Mouse (Mus musculus): Measurements from ENCODE around the gene Orc2. TPM values are rescaled to one million over a fixed set of nuclear protein-coding genes. Genes with fewer than 3 reads are reported as not detected.

Orc2 gene
- total and polyA plus RNA-seq, 3 experiments = 56.6 to 233 (median 78.5) TPM

DNA sequence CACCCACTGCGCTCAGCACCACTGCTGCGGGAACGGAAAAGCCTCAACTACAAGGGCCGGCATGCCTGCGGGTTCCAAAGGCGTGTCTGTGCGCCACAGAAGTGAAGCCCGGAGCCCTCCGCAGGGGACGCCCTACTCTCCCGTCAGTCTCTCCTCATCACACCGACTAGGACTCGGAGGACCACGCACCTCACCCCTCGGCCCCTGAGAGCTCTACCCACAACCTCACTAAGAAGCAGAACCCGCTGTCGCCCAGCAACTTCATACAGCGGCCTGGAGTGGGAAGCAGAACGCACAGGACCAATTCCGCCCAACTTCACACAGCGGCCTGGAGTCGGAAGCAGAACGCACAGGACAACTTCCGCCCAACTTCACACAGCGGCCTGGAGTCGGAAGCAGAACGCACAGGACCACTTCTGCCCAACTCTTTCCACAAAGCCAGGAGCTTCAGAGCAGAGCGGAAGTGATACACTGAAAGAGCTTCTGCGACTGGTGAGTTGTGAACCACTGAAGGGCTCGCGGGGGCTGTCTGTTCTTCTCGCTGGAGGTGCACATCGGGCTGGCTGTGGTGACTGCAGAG lies 59.7 kb downstream of the Orc2 start, which contains the start of the genes Nif3l1 and Ppil3:
TSS of gene Nif3l1 (plus strand) at position 9 of the 580 bp plus-strand sequence.
TSS of gene Ppil3 (minus strand) at position 344 of the 580 bp plus-strand sequence.
- peak within 1 kb of the TSS; percentile 87 for H3K9ac ChIP-seq (ENCODE audit: control insufficient read depth, low read depth, low read length, poor library complexity, severe bottlenecking)
- peak within 1 kb of the TSS; percentile 87 for H3K27ac ChIP-seq (ENCODE audit: control insufficient read depth, low read depth, low read length)
- DNase-seq (ENCODE audit: low read depth, low spot score) = peak; percentile 96
- no peaks in the 10 kb centered on the region for H3K9me3 ChIP-seq (replicated peaks; ENCODE audit: insufficient read depth, low read length)
- no peaks in the 10 kb centered on the region for H3K27me3 ChIP-seq (ENCODE audit: control insufficient read depth in 1 of 2, insufficient read depth in 2 of 2, low read length in 2 of 2)
- peaks cover 17% of the 10 kb centered on the region for H3K79me2 ChIP-seq (ENCODE audit: control insufficient read depth, insufficient read depth, low read length, poor library complexity)
- no peaks in the 10 kb centered on the region; a peak in 1 of 4 replicates for H3K36me3 ChIP-seq (ENCODE audit: control insufficient read depth in 1 of 2, insufficient read depth in 2 of 2, low read length in 2 of 2)
- TF ChIP-seq TBP (IDR thresholded peaks at IDR 0.05; ENCODE audit: low read depth, low read length) (peak; percentile 77), EP300 (IDR thresholded peaks at IDR 0.05; ENCODE audit: low read depth in 1 of 2, low read length in 2 of 2) (peak in 1 of 2 experiments; percentile 12; a peak in 1 of 4 replicates), ETS1 (IDR thresholded peaks at IDR 0.05; ENCODE audit: low read depth, low read length) (0 out of 2 replicates have a peak, but pooled peaks have one; percentile 40), USF1 (IDR thresholded peaks at IDR 0.05; ENCODE audit: low read depth, low read length) (no peak), BHLHE40 (IDR thresholded peaks at IDR 0.05; ENCODE audit: borderline replicate concordance, low read depth, low read length) (no peak), ZNF384 (IDR thresholded peaks at IDR 0.05; ENCODE audit: low read depth, low read length) (no peak), MYC (IDR thresholded peaks at IDR 0.05; ENCODE audit: low read depth, low read length) (peak; percentile 75), NRF1 (IDR thresholded peaks at IDR 0.05; ENCODE audit: insufficient read depth, low read depth, low read length, poor library complexity, severe bottlenecking) (peak; percentile 21; the same call in 1 of the 2 replicates), MEF2A (IDR thresholded peaks at IDR 0.05; ENCODE audit: extremely low read depth, insufficient replicate concordance, low read depth, low read length, poor library complexity, severe bottlenecking) (no peak), TCF12 (IDR thresholded peaks at IDR 0.05; ENCODE audit: low read depth, low read length) (peak; percentile 67), POLR2A (IDR thresholded peaks at IDR 0.05; ENCODE audit: control insufficient read depth in 1 of 2, insufficient read depth in 1 of 2, low read depth in 1 of 2, low read length in 2 of 2, poor library complexity in 1 of 2) (peak; percentile 63 to 88; a peak in 3 of 4 replicates), NELFE (IDR thresholded peaks at IDR 0.05; ENCODE audit: low read depth, low read length) (peak; percentile 77), ZMIZ1 (IDR thresholded peaks at IDR 0.05; ENCODE audit: low read depth, low read length) (peak; percentile 77), MXI1 (IDR thresholded peaks at IDR 0.05; ENCODE audit: low read depth, low read length) (peak; percentile 74), GATA1 (IDR thresholded peaks at IDR 0.05; ENCODE audit: low read depth, low read length) (no peak), CHD2 (IDR thresholded peaks at IDR 0.05; ENCODE audit: low read length) (no peak; the same call in 1 of the 2 replicates), KAT2A (conservative IDR thresholded peaks at IDR 0.05; ENCODE audit: low read depth, low read length) (peak; percentile 81), MAX (IDR thresholded peaks at IDR 0.05; ENCODE audit: low read length) (peak; percentile 71), USF2 (IDR thresholded peaks at IDR 0.05; ENCODE audit: borderline replicate concordance in 1 of 2, insufficient read depth in 1 of 2, low read depth in 1 of 2, low read length in 2 of 2) (no peak), UBTF (IDR thresholded peaks at IDR 0.05; ENCODE audit: borderline replicate concordance, insufficient read depth, low read depth, low read length) (peak; percentile 91; the same call in 1 of the 2 replicates), CHD1 (IDR thresholded peaks at IDR 0.05; ENCODE audit: low read depth, low read length) (no peak), POLR2AphosphoS2 (IDR thresholded peaks at IDR 0.05; ENCODE audit: low read length) (peak; percentile 82; the same call in 1 of the 2 replicates), SIN3A (IDR thresholded peaks at IDR 0.05; ENCODE audit: low read length) (peak; percentile 94), MAZ (IDR thresholded peaks at IDR 0.05; ENCODE audit: low read depth, low read length) (peak; percentile 31; the same call in 1 of the 2 replicates), HCFC1 (IDR thresholded peaks at IDR 0.05; ENCODE audit: low read depth, low read length) (peak; percentile 96), MAFK (IDR thresholded peaks at IDR 0.05; ENCODE audit: borderline replicate concordance, low read depth, low read length) (no peak), JUND (IDR thresholded peaks at IDR 0.05; ENCODE audit: low read depth, low read length) (no peak), ELF1 (IDR thresholded peaks at IDR 0.05; ENCODE audit: low read depth, low read length) (peak; percentile 92)
- H3K4me3 ChIP-seq (ENCODE audit: control insufficient read depth in 1 of 2, insufficient read depth in 1 of 2, low read depth in 2 of 2, low read length in 2 of 2) = peak within 1 kb of the TSS; percentile 84 to 90
- peaks cover 2 to 6% of the 10 kb centered on the region in 2 experiments; a peak in 2 of 4 replicates for H3K4me1 ChIP-seq (ENCODE audit: control insufficient read depth in 1 of 2, insufficient read depth in 2 of 2, low read length in 2 of 2)

Data from MEL (cell line).